Mouse (Mus musculus): Measurements from ENCODE around the gene Tead2.

The Tead2 gene

GRCm38 (mm10) chr7:45259281-45259680, 43.7 kb downstream of the Tead2 start:
- no peak for DNase-seq (ENCODE audit: low spot score)

- DNase-seq (ENCODE audit: low spot score): no peak
Observed at GRCm38 (mm10) chr7:45262266-45262665, 46.7 kb downstream of the Tead2 start.

DNA sequence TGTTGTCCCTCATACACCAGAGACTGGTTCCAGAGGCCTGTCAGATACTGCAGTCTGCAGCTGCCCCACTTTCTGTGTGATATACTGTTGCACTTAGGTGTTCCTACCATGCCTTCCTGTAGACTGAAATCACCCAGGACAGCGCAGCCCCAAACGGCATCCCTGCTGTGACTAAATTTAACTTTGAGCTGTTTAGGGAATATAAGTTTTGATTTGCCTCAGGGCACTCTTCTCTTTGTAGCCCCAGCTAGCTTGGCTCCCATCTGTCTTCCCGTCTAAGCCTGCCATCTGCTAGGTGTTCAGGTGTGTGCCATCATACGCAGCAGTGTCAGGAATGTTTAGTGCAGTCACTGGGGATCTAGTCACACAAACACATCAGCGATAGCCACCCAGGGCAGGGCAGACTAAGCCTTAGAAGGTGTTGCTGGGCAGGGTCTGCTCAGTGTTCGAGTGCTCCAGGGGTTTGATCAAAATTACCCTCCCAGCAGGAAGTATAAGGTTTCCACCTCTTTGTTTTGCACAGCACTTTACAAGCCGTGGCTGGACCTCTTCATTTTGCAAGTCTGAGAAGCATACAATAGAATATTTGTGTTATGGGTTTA, 47.6 kb downstream of the Tead2 start:
- no peak for DNase-seq (ENCODE audit: low spot score)

GRCm38 (mm10) chr7:45264348-45264747, 48.8 kb downstream of the Tead2 start:
- no peak for DNase-seq (ENCODE audit: low spot score)

- no peak for DNase-seq (ENCODE audit: low spot score)
Observed at GRCm38 (mm10) chr7:45265518-45265917, 50.0 kb downstream of the Tead2 start.

DNA sequence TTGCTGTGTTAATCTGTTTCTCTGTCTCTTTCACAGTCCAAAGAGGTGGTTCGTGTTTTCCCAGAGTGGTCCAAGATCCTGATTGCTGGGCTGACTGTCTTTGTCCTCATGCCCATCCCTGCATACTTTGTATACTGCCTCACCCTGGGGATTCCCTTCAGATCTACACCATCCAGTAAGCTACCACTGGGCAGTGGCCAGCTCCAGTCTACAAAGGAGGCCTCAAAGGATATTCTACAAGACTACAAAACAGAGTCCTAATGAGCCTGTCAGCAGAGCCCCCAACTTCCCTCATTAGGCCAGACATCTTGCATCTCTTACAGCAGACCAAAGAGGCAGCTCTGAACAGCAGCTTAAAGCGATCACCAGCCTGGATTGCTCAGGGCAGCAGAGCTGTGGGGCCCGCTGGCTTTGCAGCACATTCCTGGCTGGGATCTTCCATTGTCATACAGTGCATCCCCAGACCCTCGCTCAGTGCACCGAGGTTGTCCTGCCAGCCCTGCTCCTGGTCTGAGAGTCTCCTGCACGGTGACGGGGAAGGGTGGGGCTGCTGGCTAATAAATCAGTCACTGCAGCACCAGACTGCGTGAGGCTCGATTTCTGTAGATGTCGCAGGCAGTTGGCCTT, 57.3 kb downstream of the Tead2 start:
- DNase-seq (ENCODE audit: low spot score): no peak

- DNase-seq (ENCODE audit: low spot score): no peak
Observed at GRCm38 (mm10) chr7:45273672-45274071, 58.1 kb downstream of the Tead2 start.

GRCm38 (mm10) chr7:45277136-45277760, 61.7 kb downstream of the Tead2 start, which contains the start of gene Slc6a21:
Gene Slc6a21 (plus strand): TSS chr7:45277513.
- DNase-seq (ENCODE audit: low spot score): peak; percentile 57
